Mouse (Mus musculus) stomach, embryonic 14.5 days (tissue): ENCODE measurements at regions not wholly inside any gene's neighbourhood (a gene's known extent, or its start where the extent isn't known, plus 50 kb on each side); places are given as distances from the start of the nearest gene placed in this dataset.

Experiments
- ATAC-seq: fragments of 200-750 bp; cut with Nextera tagmentation; 2 replicates; pipeline ENCODE4 v1.8.0; 2017; ENCODE audit warnings: low read depth, moderate TSS enrichment; ENCODE audit not compliant: insufficient number of reproducible peaks, insufficient read depth, low FRiP score
- H3K27ac ChIP-seq: fragments of 300-500 bp; sonication (generic); 2 replicates; pipeline ENCODE4 v1.5.1; 2014; ENCODE audit warnings: mild to moderate bottlenecking, low read length, moderate library complexity, mixed read lengths
- H3K27me3 ChIP-seq: fragments of 300-500 bp; sonication (generic); 2 replicates; pipeline ENCODE4 v1.6.1; 2014; ENCODE audit warnings: low read length, control low read depth, mixed read lengths; ENCODE audit not compliant: control insufficient read depth, insufficient read depth
- H3K36me3 ChIP-seq: fragments of 300-500 bp; sonication (generic); 2 replicates; pipeline ENCODE4 v1.6.1; 2014; ENCODE audit warnings: mild to moderate bottlenecking, control low read depth, low read length, moderate library complexity, mixed read lengths; ENCODE audit not compliant: control insufficient read depth, insufficient read depth
- H3K4me1 ChIP-seq: fragments of 300-500 bp; sonication (generic); 2 replicates; pipeline ENCODE4 v1.6.1; 2014; ENCODE audit warnings: low read length, control low read depth, mixed read lengths; ENCODE audit not compliant: control insufficient read depth, insufficient read depth
- H3K4me2 ChIP-seq: fragments of 300-500 bp; sonication (generic); replicated peaks from 2 replicates; pipeline ENCODE4 v1.6.1; 2014; ENCODE audit warnings: low read depth, low read length, control low read depth
- H3K4me3 ChIP-seq: fragments of 300-500 bp; sonication (generic); 2 replicates; pipeline ENCODE4 v1.5.1; 2014; ENCODE audit warnings: low read depth, low read length, control low read depth
- H3K9ac ChIP-seq: fragments of 300-500 bp; sonication (generic); replicated peaks from 2 replicates; pipeline ENCODE4 v1.6.1; 2014; ENCODE audit warnings: low read depth, mild to moderate bottlenecking, control low read depth, low read length, moderate library complexity, mixed read lengths
- H3K9me3 ChIP-seq: fragments of 300-500 bp; sonication (generic); 2 replicates; pipeline ENCODE4 v1.6.1; 2016; ENCODE audit warnings: low read depth, low read length, control low read depth; ENCODE audit not compliant: control insufficient read depth
- WGBS: fragments of 180-500 bp; shearing (Covaris S2); extraction: QIAGEN DNeasy Blood & Tissue Kit; methylation state at CpG from one replicate; pipeline ENCODE4 v1.1.7; 2014; 5-methylcytosine and 5-hydroxymethylcytosine counted together

DNA sequence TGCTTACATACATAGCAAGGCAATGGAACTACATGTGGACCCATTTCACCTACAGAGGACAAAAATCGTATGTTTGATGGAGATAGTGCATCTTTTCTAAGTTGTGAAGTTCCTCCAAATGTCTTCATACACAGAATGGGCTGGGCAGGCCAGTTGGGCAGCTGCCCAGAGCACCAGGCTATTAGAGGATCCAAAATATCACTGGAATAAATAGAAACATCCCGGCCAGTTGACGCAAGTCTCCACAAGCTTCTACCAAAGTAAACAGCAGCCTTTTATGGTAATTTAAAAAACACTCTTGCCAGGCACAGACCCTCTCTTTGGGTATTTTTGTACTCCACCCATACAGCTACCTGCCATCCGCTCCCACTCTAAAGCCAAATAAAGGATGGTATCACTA lies 400.9 kb downstream of the H2al1j start:
- Histone ChIP-seq H3K4me2 (no peak overlapping the region), H3K9me3 (no peaks in the 10 kb centered on the region), H3K4me1 (no peaks in the 10 kb centered on the region), H3K27me3 (no peaks in the 10 kb centered on the region), H3K4me3 (no peak overlapping the region), H3K9ac (no peak overlapping the region), H3K36me3 (no peaks in the 10 kb centered on the region), H3K27ac (no peak overlapping the region)
- WGBS = 80% methylated on average over 4 of the region's 4 CpGs
- no peak for ATAC-seq

GRCm38 (mm10) chrX:11729992-11730391 lies 402.4 kb downstream of the H2al1j start:
- WGBS = 69% methylated on average over 6 of the region's 6 CpGs
- Histone ChIP-seq H3K4me2 (no peak overlapping the region), H3K4me3 (no peak overlapping the region), H3K9me3 (no peaks in the 10 kb centered on the region), H3K4me1 (no peaks in the 10 kb centered on the region), H3K27ac (no peak overlapping the region), H3K27me3 (no peaks in the 10 kb centered on the region), H3K9ac (no peak overlapping the region), H3K36me3 (no peaks in the 10 kb centered on the region)
- ATAC-seq = no peak

DNA sequence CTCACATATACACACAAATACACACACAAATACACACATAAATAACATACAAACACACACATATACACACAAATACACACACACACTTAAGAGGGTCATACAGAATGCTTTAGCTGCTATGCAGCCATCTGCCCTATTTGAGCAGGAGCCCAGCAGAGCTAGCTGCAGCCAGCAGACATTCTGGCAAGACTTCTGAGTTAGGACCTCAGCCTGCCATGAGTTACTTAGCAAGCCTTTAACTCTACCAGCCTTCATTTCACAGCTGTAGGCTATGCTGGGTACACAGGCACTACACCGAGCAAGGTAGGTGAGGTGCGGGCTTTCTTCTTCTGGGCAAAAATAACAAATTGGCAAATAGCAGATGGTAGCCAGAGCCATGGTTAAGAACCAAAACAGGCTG lies 404.7 kb downstream of the H2al1j start:
- ATAC-seq = no peak
- Histone ChIP-seq H3K9ac (no peak overlapping the region), H3K36me3 (no peaks in the 10 kb centered on the region), H3K27ac (no peak overlapping the region), H3K4me2 (no peak overlapping the region), H3K4me3 (no peak overlapping the region), H3K9me3 (no peaks in the 10 kb centered on the region), H3K27me3 (no peaks in the 10 kb centered on the region), H3K4me1 (no peaks in the 10 kb centered on the region)
- WGBS = 88% methylated on average over 2 of the region's 2 CpGs

- 36% methylated on average over 27 of the region's 27 CpGs for WGBS
- Histone ChIP-seq H3K36me3 (no peaks in the 10 kb centered on the region), H3K4me1 (no peaks in the 10 kb centered on the region), H3K9me3 (no peaks in the 10 kb centered on the region), H3K4me2 (no peak overlapping the region), H3K27me3 (no peaks in the 10 kb centered on the region), H3K9ac (no peak overlapping the region), H3K27ac (peak overlapping the region; percentile 33; the same call in 1 of the 2 replicates), H3K4me3 (no peak overlapping the region)
- ATAC-seq = peak; percentile 54
Observed at GRCm38 (mm10) chrX:11734505-11735435, 407.1 kb downstream of the H2al1j start.

- Histone ChIP-seq H3K9ac (no peak overlapping the region), H3K4me1 (no peaks in the 10 kb centered on the region), H3K4me3 (no peak overlapping the region), H3K27me3 (no peaks in the 10 kb centered on the region), H3K4me2 (no peak overlapping the region), H3K27ac (peak overlapping the region; percentile 33; the same call in 1 of the 2 replicates), H3K9me3 (no peaks in the 10 kb centered on the region), H3K36me3 (no peaks in the 10 kb centered on the region)
- WGBS = 32% methylated on average over 17 of the region's 17 CpGs
- ATAC-seq = peak; percentile 42; the same call in 1 of the 2 replicates
Observed at GRCm38 (mm10) chrX:11735516-11736170, 408.0 kb downstream of the H2al1j start.

GRCm38 (mm10) chrX:11736481-11736880 lies 408.9 kb downstream of the H2al1j start:
- no peak overlapping the region for H3K27ac ChIP-seq
- H3K36me3 ChIP-seq = no peaks in the 10 kb centered on the region
- ATAC-seq = no peak
- H3K4me3 ChIP-seq = no peak overlapping the region
- no peaks in the 10 kb centered on the region for H3K4me1 ChIP-seq
- no peaks in the 10 kb centered on the region for H3K27me3 ChIP-seq
- WGBS = 84% methylated on average over 3 of the region's 3 CpGs
- no peaks in the 10 kb centered on the region for H3K9me3 ChIP-seq
- no peak overlapping the region for H3K9ac ChIP-seq
- H3K4me2 ChIP-seq = no peak overlapping the region

DNA sequence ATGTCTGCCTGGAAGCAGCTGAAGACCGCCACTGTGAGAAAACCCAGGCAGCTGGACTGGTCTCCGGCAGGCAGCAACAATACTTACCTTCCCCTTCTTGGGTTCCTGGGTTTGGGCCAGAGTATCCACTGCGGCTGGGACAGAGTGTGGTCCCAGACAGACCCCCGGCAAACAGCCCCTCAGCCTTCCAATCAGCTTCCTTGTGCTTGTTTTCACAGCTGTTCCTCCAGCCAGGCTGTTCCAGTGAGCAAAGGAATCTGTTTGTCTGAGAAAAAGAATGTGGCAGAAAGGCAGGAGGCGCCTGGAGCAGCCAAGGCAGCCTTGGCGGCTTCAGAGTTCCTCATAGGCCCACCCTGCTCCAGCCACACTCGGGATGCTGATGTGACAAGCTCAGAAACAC lies 411.9 kb downstream of the H2al1j start:
- no peak overlapping the region for H3K4me3 ChIP-seq
- no peaks in the 10 kb centered on the region for H3K27me3 ChIP-seq
- no peaks in the 10 kb centered on the region for H3K36me3 ChIP-seq
- no peaks in the 10 kb centered on the region for H3K9me3 ChIP-seq
- 32% methylated on average over 7 of the region's 7 CpGs for WGBS
- H3K9ac ChIP-seq = no peak overlapping the region
- peak overlapping the region; percentile 52 for H3K27ac ChIP-seq
- ATAC-seq = 0 out of 2 replicates have a peak, but pooled peaks have one; percentile 56
- no peaks in the 10 kb centered on the region for H3K4me1 ChIP-seq
- H3K4me2 ChIP-seq = no peak overlapping the region

- H3K9me3 ChIP-seq = no peaks in the 10 kb centered on the region
- no peaks in the 10 kb centered on the region for H3K4me1 ChIP-seq
- no peak overlapping the region for H3K27ac ChIP-seq
- no peaks in the 10 kb centered on the region for H3K36me3 ChIP-seq
- H3K4me3 ChIP-seq = no peak overlapping the region
- H3K4me2 ChIP-seq = no peak overlapping the region
- no peak for ATAC-seq
- 34% methylated on average over 3 of the region's 3 CpGs for WGBS
- no peaks in the 10 kb centered on the region for H3K27me3 ChIP-seq
- no peak overlapping the region for H3K9ac ChIP-seq
Observed at GRCm38 (mm10) chrX:11745911-11746310, 414.2 kb downstream of the Bcor start.
